Mouse (Mus musculus) hindbrain, embryonic 16.5 days (tissue): ENCODE results near the gene Dnajb13. TPM values are rescaled to one million over a fixed set of nuclear protein-coding genes. Genes with fewer than 3 reads are reported as not detected.

ENCODE experiments used
- ATAC-seq: fragments of 200-750 bp; cut with Nextera tagmentation; 2 replicates; pipeline ENCODE4 v1.8.0; 2017; ENCODE audit warnings: moderate TSS enrichment, moderate library complexity
- H3K27ac ChIP-seq: fragments of 300-500 bp; sonication (generic); 2 replicates; pipeline ENCODE4 v1.5.1; 2014; ENCODE audit warnings: low read depth, mild to moderate bottlenecking, control low read depth, low read length, moderate library complexity
- H3K27me3 ChIP-seq: fragments of 300-500 bp; sonication (generic); replicated peaks from 2 replicates; pipeline ENCODE4 v1.6.1; 2014; ENCODE audit warnings: low read length; ENCODE audit not compliant: control insufficient read depth, insufficient read depth
- H3K36me3 ChIP-seq: fragments of 300-500 bp; sonication (generic); 2 replicates; pipeline ENCODE4 v1.6.1; 2014; ENCODE audit warnings: mild to moderate bottlenecking, low read length, moderate library complexity, mixed read lengths; ENCODE audit not compliant: control insufficient read depth, insufficient read depth
- H3K4me1 ChIP-seq: fragments of 300-500 bp; sonication (generic); 2 replicates; pipeline ENCODE4 v1.6.1; 2014; ENCODE audit warnings: low read depth, low read length; ENCODE audit not compliant: control insufficient read depth, insufficient read depth
- H3K4me2 ChIP-seq: fragments of 300-500 bp; sonication (generic); 2 replicates; pipeline ENCODE4 v1.6.1; 2014; ENCODE audit warnings: mild to moderate bottlenecking, low read length, control low read depth, moderate library complexity
- H3K4me3 ChIP-seq: fragments of 300-500 bp; sonication (generic); 2 replicates; pipeline ENCODE4 v1.5.1; 2014; ENCODE audit warnings: mild to moderate bottlenecking, low read length, control low read depth, moderate library complexity
- H3K9ac ChIP-seq: fragments of 300-500 bp; sonication (generic); 2 replicates; pipeline ENCODE4 v1.6.1; 2014; ENCODE audit warnings: low read depth, mild to moderate bottlenecking, control low read depth, low read length, moderate library complexity
- H3K9me3 ChIP-seq: fragments of 300-500 bp; sonication (generic); 2 replicates; pipeline ENCODE4 v1.6.1; 2014; ENCODE audit warnings: mild to moderate bottlenecking, low read length, moderate library complexity; ENCODE audit not compliant: control insufficient read depth
- WGBS: fragments of 180-500 bp; shearing (Covaris S2); extraction: QIAGEN DNeasy Blood & Tissue Kit; methylation state at CpG from one replicate; pipeline ENCODE4 v1.1.7; 2014; 5-methylcytosine and 5-hydroxymethylcytosine counted together
- polyA plus RNA-seq: library from polyadenylated mRNA; unstranded; fragments of >200 nt; fragmentation: Nextera tagmentation; extraction: Ambion mirVana; gene quantifications from 2 replicates; pipeline ENCODE4 v1.2.1, GENCODE M21; 2015

Dnajb13 gene
- polyA plus RNA-seq, 1 experiment from 2014 or later = 8.6 TPM

DNA sequence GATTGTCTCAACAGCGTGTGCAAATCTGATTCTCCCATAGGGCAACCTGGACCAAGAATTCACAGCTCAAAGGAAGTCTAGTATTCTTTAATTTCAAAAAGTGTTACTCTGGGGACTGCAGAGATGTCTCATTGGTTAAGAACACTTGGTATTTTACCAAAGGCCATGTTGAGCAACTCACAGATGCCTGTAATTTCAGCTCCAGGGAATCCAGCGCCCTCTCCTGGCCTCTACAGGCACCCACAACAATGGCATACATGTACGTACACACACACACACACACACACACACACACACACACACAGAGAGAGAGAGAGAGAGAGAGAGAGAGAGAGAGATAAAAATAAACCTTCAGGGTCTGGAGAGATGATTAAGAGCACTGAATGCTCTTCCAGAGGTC is 7.5 kb upstream of the Dnajb13 start:
- no peak overlapping the region for H3K4me2 ChIP-seq
- no peak for ATAC-seq
- 79% methylated on average over 3 of the region's 3 CpGs for WGBS

DNA sequence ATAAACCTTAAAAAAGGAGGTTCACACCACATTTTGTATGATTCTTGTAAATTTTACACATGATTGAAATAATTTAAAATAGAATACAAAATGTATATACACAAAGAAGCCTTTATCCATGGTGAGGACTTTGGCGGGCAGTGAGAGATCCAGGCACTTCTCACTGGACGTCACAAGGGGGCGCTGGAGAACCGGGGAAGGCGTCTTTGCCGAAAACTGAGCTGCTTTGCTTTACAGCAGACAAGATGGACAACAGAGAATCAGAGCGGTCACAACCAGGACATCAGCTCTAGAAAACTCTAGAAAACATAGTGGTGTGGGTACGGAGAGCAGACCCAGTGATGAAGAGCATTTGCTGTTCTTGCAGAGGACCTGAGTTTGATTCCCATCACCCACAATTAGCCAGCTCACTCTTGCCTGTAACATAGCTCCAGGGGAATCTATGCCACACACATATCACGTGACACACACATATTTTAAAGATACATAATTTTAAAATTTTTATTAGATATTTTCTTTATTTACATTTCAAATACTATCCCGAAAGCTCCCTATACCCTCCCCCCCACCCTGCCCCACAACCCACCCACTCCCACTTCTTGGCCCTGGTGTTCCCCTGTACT is 6.0 kb upstream of the Dnajb13 start:
- H3K4me3 ChIP-seq = no peak overlapping the region
- no peak overlapping the region for H3K4me2 ChIP-seq
- H3K9me3 ChIP-seq = no peaks in the 10 kb centered on the region
- WGBS = 24% methylated on average over 10 of the region's 10 CpGs
- H3K27me3 ChIP-seq = no peaks in the 10 kb centered on the region
- ATAC-seq = peak; percentile 86
- no peak overlapping the region for H3K9ac ChIP-seq
- H3K27ac ChIP-seq = no peak overlapping the region
- H3K4me1 ChIP-seq = no peaks in the 10 kb centered on the region
- H3K36me3 ChIP-seq = no peaks in the 10 kb centered on the region

More for the DNA sequence above, 7.5 kb upstream of the Dnajb13 start:
- Histone ChIP-seq H3K9me3 (no peaks in the 10 kb centered on the region), H3K27ac (no peak overlapping the region), H3K27me3 (no peaks in the 10 kb centered on the region), H3K36me3 (no peaks in the 10 kb centered on the region), H3K4me3 (no peak overlapping the region), H3K9ac (no peak overlapping the region), H3K4me1 (no peaks in the 10 kb centered on the region)

DNA sequence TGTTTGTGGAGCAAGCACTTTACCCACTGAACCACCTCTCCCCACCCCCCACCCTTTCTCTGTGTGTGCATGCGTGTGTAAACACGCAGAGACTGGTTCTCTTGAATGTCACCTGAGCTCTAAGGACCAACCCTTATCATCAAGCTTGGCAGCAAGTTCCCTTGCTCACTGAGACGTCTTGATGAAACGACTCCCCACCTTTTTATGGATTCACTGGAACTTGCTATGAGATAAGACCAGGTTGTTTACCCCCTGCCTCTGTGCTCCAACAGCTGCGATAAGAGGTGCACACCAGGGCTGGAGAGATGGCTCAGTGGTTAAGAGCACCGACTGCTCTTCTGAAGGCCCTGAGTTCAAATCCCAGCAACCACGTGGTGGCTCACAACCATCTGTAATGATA is 5.4 kb upstream of the Dnajb13 start:
- no peaks in the 10 kb centered on the region for H3K4me1 ChIP-seq
- no peaks in the 10 kb centered on the region for H3K36me3 ChIP-seq
- no peaks in the 10 kb centered on the region for H3K27me3 ChIP-seq
- no peak overlapping the region for H3K4me3 ChIP-seq
- WGBS = 76% methylated on average over 7 of the region's 7 CpGs
- no peak overlapping the region for H3K27ac ChIP-seq
- H3K4me2 ChIP-seq = no peak overlapping the region
- ATAC-seq = no peak
- H3K9ac ChIP-seq = no peak overlapping the region
- H3K9me3 ChIP-seq = no peaks in the 10 kb centered on the region

DNA sequence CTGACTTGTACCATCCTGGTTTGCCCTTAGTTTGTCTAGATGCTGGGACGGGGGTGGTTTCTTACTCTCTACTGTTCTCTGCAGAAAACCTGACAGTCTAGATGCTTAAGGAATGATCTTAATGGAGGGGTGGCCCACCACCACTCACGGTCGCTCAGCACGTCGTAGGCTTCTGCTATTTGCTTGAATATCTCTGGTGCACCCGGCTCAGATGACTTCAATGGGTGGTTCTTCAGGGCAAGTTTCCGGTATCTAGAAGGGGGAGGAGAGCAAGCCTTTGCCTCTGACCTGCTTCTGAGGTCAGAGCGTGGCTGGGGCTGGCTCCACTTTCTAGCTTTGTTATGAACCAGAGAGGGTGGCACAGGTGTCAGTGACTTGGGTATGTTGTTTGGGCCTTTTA is 3.2 kb downstream of the Dnajb13 start:
- no peak overlapping the region for H3K9ac ChIP-seq
- 88% methylated on average over 8 of the region's 8 CpGs for WGBS
- H3K4me3 ChIP-seq = no peak overlapping the region
- no peaks in the 10 kb centered on the region for H3K9me3 ChIP-seq
- H3K27ac ChIP-seq = no peak overlapping the region
- no peak overlapping the region for H3K4me2 ChIP-seq
- peaks cover 2% of the 10 kb centered on the region; the same call in 1 of the 2 replicates for H3K4me1 ChIP-seq
- H3K27me3 ChIP-seq = no peaks in the 10 kb centered on the region
- H3K36me3 ChIP-seq = no peaks in the 10 kb centered on the region
- ATAC-seq = no peak

DNA sequence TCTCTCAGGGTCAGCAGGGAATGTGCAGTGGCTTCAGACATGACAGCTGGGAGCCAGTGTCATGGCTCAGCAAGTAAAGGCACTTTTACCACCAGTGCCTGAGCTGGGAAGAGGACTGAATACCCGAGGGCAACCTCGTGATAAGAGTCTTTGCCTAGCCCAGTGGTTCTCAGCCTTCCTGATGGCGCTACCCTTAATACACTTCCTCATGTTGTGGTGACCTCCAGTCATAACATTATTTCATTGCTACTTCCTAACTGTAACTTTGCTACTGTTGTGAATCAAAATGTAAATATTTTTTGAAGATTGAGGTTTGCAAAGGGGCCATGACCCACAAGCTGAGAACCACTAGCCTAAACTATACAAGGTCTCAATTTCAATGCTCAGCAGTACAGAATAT is 6.1 kb downstream of the Dnajb13 start:
- no peaks in the 10 kb centered on the region for H3K9me3 ChIP-seq
- 75% methylated on average over 3 of the region's 3 CpGs for WGBS
- no peak overlapping the region for H3K9ac ChIP-seq
- H3K4me3 ChIP-seq = no peak overlapping the region
- H3K36me3 ChIP-seq = no peaks in the 10 kb centered on the region
- no peak overlapping the region for H3K27ac ChIP-seq
- no peak overlapping the region for H3K4me2 ChIP-seq
- no peak for ATAC-seq
- H3K4me1 ChIP-seq = no peaks in the 10 kb centered on the region
- no peaks in the 10 kb centered on the region for H3K27me3 ChIP-seq

DNA sequence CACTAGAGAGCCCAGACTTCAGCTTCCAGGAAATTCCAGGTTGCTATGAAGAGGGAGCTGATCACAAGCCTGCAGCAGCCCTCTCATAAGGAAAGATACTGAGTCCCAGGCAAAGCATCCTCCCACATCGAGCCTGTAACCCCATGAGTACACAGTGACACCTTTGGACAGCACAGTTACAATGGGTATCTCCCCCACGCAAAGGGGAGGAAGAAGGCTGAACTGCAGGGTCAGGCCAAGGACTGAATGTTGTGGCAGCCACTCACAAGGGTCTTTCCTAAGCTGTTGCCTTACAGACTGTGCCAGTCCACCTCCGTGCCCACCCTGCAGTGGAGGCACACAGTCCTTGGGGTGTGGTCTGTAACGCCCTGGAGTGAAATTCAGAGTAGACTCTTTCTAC is 8.3 kb downstream of the Dnajb13 start:
- Histone ChIP-seq H3K27me3 (no peaks in the 10 kb centered on the region), H3K4me1 (no peaks in the 10 kb centered on the region), H3K27ac (no peak overlapping the region), H3K9me3 (no peaks in the 10 kb centered on the region), H3K4me2 (no peak overlapping the region), H3K36me3 (no peaks in the 10 kb centered on the region), H3K9ac (no peak overlapping the region), H3K4me3 (no peak overlapping the region)
- no peak for ATAC-seq
- WGBS = 76% methylated on average over 4 of the region's 4 CpGs

DNA sequence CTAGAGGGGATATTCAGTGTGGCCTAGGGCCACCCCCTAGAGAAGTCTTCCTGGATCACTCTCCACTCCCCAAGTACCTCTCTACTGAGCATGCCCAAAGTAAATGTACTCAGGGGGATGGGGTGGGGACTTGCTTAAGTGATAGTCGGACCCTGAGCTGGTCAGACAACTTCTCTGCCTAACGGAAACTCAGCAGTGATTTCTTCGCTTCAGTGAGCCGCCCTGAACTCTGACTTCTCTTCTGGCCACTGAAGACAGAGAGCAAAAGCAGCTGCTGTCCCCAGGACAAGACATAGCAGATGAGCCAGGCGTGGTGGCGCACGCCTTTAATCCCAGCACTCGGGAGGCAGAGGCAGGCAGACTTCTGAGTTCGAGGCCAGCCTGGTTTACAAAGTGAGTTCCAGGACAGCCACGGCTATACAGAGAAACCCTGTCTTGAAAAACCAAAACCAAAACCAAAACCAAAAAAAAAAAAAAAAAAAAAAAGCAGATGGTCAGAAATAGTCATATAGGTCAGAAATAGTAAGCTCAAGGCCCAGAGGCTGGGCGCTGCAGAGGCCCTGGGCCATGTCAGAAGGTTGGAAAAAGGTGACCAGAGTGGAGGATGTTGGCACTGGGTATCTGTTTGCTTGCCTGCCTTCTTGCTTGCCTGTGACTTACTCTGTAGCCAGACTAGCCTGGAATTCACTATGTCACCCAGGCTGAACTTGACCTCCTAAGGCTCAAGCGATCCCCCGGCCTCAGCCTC is 9.8 kb downstream of the Dnajb13 start:
- Histone ChIP-seq H3K36me3 (no peaks in the 10 kb centered on the region), H3K27ac (no peak overlapping the region), H3K9ac (no peak overlapping the region), H3K4me3 (no peak overlapping the region), H3K9me3 (no peaks in the 10 kb centered on the region), H3K27me3 (no peaks in the 10 kb centered on the region), H3K4me1 (no peaks in the 10 kb centered on the region), H3K4me2 (no peak overlapping the region)
- 84% methylated on average over 13 of the region's 13 CpGs for WGBS
- ATAC-seq = no peak

DNA sequence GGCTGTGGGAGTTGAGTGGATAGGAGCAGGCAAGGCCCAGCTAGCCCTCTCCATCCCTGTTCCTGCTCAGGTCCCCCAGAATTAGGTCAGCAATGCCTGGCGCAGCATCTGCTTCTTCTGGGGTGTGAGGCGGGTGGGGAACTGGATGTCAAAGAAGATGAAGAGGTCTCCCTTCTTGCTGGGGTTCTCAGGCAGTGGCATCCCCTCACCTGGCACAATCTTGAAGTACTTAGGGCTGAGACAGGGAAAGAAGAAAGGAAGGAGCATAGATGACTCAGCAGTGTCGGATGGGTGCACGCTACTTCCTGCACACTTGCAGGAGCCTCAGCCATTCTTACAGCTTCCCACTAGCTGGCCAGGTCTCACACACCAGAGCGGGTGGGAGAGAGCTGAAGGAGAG is 11.7 kb downstream of the Dnajb13 start:
- no peak overlapping the region for H3K9ac ChIP-seq
- no peaks in the 10 kb centered on the region for H3K4me1 ChIP-seq
- no peaks in the 10 kb centered on the region for H3K36me3 ChIP-seq
- H3K9me3 ChIP-seq = no peaks in the 10 kb centered on the region
- no peak overlapping the region for H3K27ac ChIP-seq
- WGBS = 88% methylated on average over 5 of the region's 5 CpGs
- H3K4me3 ChIP-seq = no peak overlapping the region
- H3K27me3 ChIP-seq = no peaks in the 10 kb centered on the region
- H3K4me2 ChIP-seq = no peak overlapping the region
- no peak for ATAC-seq

DNA sequence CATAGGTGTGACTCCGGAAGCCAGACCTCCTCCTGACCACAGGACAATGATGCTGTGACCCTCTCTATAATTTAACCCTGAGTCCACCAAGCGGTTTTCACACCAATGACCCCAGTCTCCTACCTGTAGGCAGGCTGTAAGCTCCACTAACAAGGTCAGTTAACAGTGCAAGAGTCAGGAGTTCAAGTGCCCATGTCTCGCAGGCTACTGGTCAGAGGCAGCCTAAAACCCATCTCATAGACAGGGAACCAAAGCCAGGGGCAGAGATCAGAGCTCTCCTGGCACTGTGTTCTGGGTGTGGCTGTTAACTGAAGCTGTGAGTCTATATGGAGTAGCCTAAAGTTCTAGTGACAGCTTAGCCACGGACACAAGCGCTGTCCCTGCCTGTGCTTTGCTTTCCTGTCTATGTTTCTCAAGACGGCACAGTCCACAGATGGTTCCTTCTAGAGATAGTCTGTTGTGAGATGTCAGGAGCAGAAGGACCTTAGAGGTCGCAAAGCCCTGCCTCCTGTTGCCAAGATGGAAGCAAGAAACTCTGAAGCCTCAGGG is 12.3 kb downstream of the Dnajb13 start:
- Histone ChIP-seq H3K4me2 (no peak overlapping the region), H3K9ac (no peak overlapping the region), H3K9me3 (no peaks in the 10 kb centered on the region), H3K27ac (no peak overlapping the region), H3K4me3 (no peak overlapping the region), H3K36me3 (no peaks in the 10 kb centered on the region), H3K4me1 (no peaks in the 10 kb centered on the region), H3K27me3 (no peaks in the 10 kb centered on the region)
- ATAC-seq = no peak
- 81% methylated on average over 7 of the region's 7 CpGs for WGBS
